Mouse (Mus musculus) adrenal gland (tissue): Measurements from ENCODE around the gene Gtf2a1l.

Experiments used
- intact Hi-C: fragments of 180-260 bp; cut with DNase I; formaldehyde crosslinking; loops from one replicate; pipeline ENCODE4 v1.15.1; 2025

Gtf2a1l gene

DNA sequence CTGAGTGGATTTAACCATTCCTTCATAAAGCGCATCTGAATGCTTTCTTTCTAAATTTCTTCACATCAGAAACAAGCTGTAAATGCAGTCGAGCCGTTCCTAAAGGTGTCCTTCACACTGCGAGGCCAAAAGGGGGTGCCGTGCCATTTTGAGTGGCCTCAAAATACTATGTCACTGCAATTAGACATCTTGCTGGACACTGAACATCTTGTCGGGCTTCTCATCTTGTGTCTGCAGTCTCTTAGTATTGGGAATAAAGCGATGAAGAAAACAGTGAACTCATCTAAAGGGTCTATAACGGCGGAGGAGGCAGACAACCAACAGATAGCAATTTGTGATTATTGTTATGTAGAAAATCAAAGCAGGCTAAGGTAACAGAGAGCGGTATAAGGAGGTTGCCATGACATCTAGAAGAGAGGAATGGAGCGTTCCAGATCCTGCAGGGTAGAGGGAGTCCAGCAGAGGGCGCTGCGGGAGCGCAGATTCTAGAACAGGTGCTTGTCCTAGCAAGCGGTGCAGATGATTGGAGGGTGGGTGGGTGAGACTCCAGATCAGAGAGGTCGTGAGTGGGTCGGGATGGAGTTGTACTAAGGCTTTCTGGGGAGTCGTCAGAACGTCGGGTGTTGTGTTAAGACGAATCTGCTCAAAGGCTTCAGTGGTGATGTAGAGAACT lies 15.6 kb upstream of the Gtf2a1l start:
- intact Hi-C loops: loop anchor here (2.0 to 10.0 kb wide), 2 partner anchors 98 to 1852 kb away; no protein-coding TSS in a partner anchor

DNA sequence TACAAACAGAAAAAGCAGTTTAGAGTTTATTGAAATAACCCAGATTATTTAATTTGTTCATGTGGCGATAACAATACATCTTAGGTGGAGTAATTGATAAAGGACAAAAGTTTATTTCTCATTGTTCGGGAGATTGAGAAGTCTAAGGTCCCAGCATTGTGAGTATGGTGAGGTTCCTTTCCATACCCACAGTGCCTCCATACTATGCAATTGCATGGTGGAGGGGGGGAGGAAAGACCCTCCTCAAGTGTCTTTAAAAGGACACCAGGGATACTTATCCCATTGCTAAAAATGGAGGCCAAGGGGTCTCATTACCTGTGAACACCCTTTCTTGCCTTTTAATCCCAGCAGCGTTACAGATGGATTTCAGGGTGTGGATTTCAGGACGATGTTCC lies 15.1 kb upstream of the Gtf2a1l start:
- intact Hi-C loops: loop anchor here (2.0 to 10.0 kb wide), 2 partner anchors 97 to 1851 kb away; no protein-coding TSS in a partner anchor

DNA sequence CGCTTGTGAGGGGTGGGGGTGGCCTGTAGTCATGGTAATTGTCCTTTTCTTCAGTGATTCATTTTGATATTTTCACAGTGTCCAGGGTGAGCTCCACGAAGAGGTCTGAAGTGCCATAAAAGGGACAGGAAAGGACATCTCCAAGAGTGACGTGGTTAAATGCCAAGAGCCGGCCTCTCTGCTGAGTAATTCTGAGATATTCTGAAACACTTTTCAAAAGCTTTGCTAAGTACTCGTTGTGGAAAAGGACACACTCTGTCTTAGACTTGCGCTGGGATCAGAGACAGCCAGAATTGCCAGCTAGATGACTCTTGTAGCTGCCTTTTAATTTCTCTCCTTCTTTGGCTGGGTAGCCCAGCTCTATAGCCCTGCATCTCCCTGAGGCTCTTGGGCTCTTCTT lies 9.9 kb upstream of the Gtf2a1l start:
- intact Hi-C loops: loop anchor here (10.0 kb wide), 1 partner anchor 1846 kb away; no protein-coding TSS in a partner anchor

DNA sequence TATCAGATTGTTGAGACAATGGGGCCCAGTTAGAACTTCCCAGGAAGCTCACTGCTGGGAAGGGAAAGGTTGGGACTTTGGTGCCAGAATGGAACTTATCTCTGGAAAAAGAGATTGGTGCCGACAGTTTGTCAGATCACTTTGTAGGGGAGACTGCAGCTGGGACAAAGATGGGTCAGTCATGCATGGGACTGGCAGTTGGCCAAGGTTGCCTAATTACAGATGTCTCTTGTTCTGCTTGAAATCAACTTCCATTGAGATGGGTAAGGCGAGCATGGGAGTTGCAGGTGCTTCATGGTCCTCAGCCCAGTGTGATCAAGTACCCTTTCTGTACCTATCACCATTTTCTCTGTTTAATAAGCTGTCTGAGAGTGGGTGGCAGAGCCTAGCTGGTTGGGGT lies 2.4 kb upstream of the Gtf2a1l start:
- intact Hi-C loops: no loop called here

DNA sequence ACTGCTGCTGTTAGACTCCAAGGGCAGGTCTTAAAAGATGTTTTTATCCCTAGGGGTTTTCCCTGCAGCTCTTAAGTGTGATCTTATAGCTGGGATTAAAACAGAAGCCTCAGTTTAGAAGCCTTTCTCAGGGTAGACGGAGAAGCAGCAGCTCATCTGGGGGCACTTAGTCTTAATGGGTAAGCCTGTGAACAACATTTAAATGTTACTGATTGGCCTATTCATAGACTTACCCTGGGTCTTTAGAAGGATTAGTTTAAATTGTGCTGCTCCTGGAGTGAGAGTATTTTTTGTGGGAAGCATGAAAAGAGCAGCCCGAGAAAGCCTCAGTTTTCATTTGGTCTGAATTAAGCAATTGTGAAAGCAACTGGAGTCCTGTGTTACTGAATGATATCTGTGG lies 1.5 kb downstream of the Gtf2a1l start:
- intact Hi-C loops: no loop called here

DNA sequence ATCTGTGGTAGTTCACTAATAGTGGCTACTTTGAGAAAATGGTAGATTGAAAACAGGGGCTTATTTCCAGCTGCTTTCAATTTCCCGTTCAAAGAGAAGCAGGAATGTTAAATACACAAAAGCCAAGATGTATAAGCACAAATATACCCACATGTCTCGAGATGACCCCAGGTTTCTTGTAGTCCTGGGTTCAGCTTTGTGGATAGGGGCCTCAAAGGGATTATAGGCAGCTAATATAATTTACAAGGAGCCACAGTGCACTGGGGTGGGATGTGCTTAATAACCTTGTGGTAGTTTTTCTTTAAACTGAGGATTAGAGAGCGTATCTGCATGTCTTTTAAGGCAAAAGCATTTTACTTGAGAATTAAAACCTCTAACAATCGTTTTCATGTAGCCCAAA lies 2.3 kb downstream of the Gtf2a1l start:
- intact Hi-C loops: no loop called here

DNA sequence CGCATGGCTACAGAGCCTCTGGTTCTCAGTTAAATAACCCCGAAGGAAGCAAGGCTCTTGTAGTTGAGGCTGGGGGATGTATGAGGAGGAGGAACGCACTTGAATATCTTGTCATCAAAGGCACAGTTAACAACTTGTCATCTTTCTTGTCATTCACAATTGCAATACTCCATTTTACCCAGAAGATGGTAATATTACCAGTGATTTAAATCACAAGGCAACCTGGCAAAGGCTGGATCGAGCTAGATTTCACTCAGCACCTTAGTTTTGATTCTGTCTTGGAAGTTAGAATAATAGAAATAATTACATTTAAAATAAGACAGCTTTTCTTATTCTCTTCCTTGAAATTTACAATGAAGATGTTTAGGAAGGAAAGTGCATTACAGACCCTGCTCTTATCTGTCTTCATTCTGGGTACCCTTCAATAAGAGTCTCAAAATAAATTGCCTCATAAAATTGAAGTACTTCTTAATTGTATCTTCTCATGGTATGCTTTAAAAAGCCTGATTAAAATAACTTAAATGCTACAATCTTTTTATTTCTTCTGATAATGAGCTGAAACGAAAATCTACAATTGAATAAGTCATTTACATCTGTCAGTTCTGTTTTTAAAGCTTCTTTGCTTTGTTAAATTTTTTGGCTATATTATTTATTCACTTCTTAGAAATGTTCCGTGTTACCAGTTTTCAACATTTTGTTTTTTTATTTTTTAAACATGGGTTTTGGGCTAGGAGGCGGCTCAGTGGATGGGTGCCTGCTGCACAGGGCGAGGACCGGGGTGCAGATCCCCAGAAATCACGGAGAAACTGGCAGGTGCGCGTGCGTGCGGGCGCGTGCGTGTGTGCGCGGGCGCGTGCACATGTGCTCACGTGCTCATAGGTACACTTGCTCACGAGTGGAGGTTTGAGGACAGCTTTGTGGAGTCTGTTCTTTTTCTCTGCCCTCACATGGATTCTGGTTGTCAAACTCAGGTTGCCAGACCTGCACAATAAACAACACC lies 7.2 kb downstream of the Gtf2a1l start:
- intact Hi-C loops: no loop called here

DNA sequence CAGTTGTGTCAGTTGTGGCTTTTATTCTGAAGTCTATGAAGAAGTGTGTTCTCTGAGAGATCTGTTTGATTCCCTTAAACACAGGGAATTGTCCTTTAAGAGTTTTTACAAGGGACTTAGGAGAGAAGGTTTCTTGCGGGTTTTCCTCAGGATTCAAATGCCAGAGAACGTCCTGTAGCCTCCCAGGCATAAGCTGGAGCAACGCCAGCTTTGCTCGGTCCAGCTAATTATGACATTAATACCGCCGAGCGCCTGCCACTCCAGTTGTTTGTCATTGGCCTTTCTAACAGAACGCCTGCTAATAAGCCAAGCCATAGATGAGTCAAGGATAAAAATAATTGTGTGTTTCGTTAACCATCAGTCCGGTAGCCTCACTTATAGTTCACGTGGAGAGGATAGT lies 19.8 kb downstream of the Gtf2a1l start:
- intact Hi-C loops: no loop called here

DNA sequence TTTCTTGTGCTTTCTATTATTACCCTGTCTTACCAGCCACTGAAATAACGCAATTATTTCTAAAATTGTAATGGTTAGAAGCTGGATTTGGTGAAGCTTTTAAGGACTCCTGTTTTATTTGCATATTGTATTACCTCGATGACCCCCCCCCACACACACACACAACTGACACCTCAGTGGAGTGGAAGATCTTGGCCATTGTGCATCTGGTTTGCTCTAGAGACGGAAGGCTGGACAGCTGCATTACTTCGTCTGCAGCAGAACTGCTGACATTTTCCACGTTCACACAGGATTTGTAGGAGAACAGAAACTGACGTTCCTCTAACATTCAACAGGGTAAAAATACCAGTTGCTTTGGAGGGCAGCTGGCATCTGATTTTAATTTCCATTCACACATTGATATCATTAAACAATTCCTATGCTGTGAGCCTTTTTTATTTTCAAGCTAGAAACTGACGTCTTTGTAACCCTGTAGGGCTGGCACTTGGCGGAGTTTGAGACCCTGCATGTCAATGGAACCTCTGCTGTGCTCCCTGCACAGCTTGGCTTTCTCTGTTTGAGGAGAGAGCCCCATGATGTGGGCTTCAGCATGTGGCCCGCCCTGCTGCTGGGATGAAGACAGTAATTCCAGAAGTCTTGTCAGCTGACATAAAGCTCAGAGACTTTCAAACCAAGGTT lies 28.3 kb downstream of the Gtf2a1l start:
- intact Hi-C loops: no loop called here

DNA sequence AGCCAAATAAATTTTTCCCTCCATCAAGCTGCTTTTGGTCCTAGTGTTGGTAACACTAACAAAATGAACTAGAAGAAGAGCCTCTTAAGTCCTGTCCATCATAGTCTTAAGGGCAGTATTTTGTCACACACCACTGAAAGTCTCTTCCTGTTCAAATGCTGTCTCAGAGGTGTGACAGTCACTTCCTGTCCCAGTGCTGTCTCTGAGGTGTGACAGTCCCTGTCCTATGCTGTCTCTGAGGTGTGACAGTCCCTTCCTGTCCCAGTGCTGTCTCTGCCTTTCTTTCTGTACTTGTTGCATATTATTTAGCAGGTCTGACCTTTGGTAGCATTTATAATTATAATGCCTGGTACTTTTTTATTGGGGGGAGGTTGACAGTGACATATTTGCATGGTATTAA lies 32.4 kb downstream of the Gtf2a1l start:
- intact Hi-C loops: no loop called here

DNA sequence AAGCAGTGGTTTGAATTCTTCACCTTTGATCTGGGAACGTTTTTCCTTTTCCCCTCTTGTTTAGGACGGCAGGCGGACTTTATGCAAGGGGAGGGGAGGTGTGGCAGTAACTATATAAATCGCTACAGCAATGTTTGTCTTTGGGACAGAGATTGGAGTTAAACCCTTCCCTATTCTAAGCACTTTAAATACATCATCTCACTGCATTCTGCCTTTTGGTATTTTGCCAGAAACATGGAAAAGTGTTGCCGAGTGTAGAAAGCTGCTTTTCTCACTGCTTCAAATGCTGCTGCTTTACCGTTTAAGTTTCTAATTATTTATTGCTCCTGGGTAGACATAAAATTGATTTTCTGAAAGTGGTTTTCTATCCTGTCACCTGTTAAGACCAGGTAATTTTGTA lies 33.9 kb downstream of the Gtf2a1l start:
- intact Hi-C loops: no loop called here

DNA sequence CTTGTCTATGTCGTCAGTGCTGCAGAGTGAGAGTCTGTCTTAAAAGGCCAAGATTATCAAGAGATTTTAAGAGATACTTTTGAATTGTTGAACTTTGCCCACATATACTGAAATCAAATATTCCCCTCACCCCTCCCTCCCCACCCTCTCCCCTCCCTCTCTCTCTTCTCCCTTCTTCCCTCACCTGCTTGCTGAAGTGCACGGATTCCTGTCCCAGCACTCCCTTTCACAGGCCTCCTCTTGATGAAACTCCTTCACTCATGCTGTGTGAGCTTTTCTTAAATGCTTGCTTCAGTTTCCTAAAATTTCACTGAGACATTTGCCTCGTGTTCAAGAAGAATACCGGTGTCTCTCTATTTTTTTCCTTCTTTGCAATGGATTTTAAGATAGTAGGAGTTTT lies 34.7 kb downstream of the Gtf2a1l start:
- intact Hi-C loops: no loop called here

DNA sequence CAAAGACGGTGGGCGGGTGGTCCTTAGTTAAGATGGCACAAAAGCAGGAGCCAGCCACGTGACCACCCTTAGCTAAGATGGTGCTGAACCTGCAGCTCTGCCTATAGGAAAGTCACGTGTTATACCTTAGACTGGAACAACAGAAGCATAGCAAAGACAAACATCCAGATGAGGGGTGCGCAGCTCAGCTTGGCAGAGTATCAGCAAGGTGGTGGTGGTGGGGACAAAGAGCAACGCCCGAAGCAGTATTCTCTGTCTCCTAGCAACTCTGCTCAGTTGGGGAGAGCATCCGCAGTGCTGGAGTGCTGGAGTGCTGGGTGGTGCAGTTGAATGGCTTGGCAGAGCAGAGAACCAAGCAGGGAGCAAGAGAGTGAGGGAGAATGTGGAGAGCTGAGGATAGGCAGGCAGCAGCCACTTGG lies 37.8 kb downstream of the Gtf2a1l start:
- intact Hi-C loops: no loop called here

DNA sequence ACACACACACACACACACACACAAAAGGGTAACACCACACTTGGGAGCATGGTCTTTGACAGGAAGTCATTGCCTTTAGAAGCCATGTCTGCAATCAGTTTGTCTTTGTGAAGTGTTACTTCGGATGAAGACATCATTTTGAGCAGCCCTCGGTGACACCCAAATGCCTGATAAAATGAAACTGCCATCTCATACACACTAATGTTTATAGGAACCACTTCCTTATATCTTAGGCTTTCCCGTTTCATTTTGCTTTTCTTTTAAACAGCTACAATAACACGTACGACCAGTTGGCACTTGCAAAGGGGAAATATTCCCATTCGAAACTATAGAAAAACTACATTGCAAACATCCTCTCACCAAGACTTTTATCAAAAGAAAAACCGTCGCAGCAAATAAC lies 81.2 kb downstream of the Gtf2a1l start:
- intact Hi-C loops: loop anchor here (2.0 kb wide), 1 partner anchor 97 kb away; no protein-coding TSS in a partner anchor

DNA sequence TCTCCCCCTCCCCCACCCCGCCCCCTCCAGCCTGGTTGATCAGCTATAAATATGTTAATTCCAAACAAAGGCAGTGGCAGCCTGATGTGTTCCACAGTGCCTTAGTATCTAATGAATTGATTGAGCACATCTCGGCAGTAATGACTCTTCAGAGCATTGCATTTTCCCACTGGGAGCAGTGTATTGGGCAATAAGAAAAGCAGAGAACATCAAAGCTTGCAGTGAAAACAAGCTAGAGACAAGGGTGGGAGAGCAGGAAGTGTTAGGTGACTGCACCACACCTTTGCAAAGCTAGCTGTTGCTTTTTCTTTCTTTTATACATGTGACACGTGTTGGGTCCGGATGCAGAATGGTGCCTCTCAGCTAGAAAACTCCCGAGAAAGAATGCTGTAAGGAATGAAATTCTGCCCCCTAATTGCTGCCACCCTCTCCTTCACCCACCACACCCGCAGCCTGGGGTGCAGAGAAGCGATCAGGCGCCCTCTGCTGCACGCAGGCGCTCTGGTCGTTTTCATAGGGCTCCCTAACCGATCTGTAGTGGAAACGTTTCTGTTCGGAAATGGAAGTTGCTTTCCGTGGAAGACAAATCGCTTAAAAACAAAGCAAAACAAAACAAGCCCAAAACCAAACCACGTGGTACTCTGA lies 84.5 kb downstream of the Gtf2a1l start:
- intact Hi-C loops: no loop called here

DNA sequence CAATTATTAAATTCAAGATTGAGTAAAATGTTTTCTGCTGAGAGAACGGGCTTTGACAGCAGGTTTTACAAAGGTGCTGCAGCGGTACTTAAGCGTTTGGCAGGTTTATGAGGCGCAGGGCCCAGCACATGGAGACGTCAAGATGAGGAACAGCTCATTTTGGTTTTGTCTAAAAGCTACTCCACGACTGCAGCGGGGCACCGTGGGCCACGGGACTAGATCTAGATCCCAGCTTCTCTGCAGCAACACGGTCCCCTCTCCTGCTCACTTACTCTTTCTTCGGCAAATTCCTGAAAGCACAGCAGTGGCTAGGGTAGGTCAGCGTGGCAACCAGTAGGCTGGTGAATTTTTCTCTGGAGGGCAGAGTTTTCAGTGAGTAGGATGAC lies 85.0 kb downstream of the Gtf2a1l start:
- intact Hi-C loops: no loop called here

DNA sequence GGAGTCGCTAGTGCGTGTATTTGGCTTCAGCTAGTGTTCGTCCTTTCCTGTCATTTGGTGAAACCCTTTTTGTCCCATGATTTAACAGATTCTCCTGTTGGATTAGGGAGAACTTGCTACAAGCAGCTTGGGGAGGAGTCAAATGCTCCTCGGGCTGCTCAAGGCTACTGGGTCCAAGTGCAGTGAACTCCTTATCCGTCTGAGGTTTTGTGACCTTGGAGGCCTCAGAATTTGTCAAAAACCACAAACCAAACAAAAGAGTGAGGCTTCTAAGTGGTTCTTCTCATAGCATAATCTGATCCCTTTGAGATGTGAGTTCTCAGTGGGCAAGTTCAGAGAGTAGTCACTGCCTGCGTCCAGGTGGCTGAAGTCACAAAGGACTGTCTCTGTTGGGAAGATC lies 87.3 kb downstream of the Gtf2a1l start:
- intact Hi-C loops: no loop called here

DNA sequence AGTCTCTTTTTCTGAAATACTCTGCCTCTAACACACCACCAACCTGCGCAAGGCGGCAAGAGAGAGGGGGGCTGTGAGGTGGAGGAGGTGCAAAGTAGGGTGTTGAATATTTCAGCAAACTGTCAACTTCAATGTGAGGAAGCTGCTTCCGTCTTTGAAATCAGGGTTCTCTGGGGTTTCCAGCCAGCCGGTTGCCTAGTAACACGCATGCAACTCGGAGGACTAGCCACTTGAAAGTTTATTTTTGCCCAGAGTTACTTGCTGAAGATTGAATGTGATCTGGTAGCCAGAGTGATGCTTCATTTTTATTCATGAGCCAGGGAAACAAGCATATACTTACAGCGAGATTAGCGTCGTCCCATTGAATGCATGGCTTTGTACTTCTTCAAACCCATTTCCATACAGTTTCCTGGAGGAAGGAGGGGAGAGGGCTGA lies 89.6 kb downstream of the Gtf2a1l start:
- intact Hi-C loops: no loop called here

DNA sequence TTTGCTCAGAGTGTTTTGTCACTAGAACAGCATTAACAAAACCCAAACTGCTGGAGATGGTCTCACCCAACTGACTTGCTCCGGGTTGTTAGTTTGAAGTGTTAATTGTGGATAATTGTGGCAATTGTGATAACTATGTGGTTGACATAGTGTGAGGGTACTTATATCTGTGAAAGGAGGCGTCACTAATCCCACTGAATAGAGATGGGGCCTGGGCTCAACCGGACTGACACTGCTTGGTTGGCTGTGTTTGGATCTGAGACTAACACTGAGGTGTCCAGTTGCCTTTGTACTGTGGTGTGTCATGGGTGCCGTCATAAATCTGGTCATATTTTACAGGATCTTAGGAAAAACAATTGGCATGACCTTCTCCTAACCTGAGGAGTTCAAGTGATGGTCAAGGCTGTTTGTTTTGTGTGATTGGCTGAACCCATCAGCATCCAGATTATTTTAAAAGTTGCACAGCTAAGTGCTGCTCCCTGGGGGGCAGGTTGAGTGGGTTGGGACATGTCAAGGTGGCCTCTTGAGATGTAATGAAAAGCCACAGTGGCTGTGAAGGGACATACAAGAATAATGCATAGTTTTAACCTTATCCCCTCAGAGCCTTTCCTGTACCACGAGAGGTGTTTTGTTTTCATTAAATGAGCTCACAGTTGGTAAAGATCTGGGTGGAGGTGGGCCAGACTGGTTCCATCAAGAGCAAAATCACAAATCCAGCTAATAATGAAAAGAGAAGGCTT lies 95.1 kb downstream of the Gtf2a1l start:
- intact Hi-C loops: no loop called here

DNA sequence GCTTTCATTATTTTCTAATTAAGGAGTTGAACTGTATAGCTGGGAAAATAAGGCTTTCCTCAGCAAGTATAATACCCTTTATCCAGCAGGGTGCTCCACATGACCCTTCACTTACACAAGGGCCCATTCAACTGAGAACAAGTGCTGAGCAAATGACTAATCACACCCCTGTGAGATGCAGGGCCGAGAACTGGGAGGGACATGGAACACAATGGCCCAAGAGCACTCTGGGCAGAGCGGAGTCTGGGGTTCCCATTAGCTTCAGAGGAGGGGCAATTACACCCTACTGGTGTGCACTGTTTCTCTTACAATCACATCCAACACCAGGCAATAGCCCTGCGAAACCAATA lies 95.7 kb downstream of the Gtf2a1l start:
- intact Hi-C loops: no loop called here
